Mouse (Mus musculus): Measurements from ENCODE around the gene Nup210. TPM values are rescaled to one million over a fixed set of nuclear protein-coding genes. Genes with fewer than 3 reads are reported as not detected.

Nup210 gene
- polyA plus RNA-seq, 1 experiment: 176 TPM

GRCm38 (mm10) chr6:91003310-91003995, 113.2 kb downstream of the Nup210 start:
- H3K27me3 ChIP-seq (ENCODE audit: control insufficient read depth, insufficient read depth, low read length): no peaks in the 10 kb centered on the region
- no peaks in the 10 kb centered on the region for H3K4me1 ChIP-seq (ENCODE audit: control insufficient read depth, insufficient read depth, insufficient read length)
- no peak overlapping the region for H3K27ac ChIP-seq (ENCODE audit: insufficient read depth, low read length)
- WGBS: 3% methylated on average over 3 of the region's 3 CpGs
- no peak overlapping the region for H3K4me3 ChIP-seq (ENCODE audit: extremely low read depth, insufficient read depth, insufficient read length)
- TF ChIP-seq CTCF (IDR thresholded peaks at IDR 0.05; ENCODE audit: extremely low read depth, insufficient read depth, insufficient read length, insufficient replicate concordance): no peak
- TF ChIP-seq POLR2A (IDR thresholded peaks at IDR 0.05; ENCODE audit: low read depth, low read length): no peak
- DNase-seq (ENCODE audit: low read depth in 1 of 2, low spot score in 2 of 2): no peak
- no peaks in the 10 kb centered on the region for H3K36me3 ChIP-seq (ENCODE audit: control insufficient read depth, insufficient read depth, low read length)

GRCm38 (mm10) chr6:91001566-91001965, 115.1 kb downstream of the Nup210 start:
- Histone ChIP-seq H3K4me1 (ENCODE audit: control insufficient read depth, insufficient read depth, insufficient read length) (no peaks in the 10 kb centered on the region), H3K4me3 (ENCODE audit: extremely low read depth, insufficient read depth, insufficient read length) (no peak overlapping the region), H3K27me3 (ENCODE audit: control insufficient read depth, insufficient read depth, low read length) (no peaks in the 10 kb centered on the region), H3K36me3 (ENCODE audit: control insufficient read depth, insufficient read depth, low read length) (no peaks in the 10 kb centered on the region), H3K27ac (ENCODE audit: insufficient read depth, low read length) (no peak overlapping the region)
- no peak for TF ChIP-seq CTCF (IDR thresholded peaks at IDR 0.05; ENCODE audit: extremely low read depth, insufficient read depth, insufficient read length, insufficient replicate concordance)
- no peak for TF ChIP-seq POLR2A (IDR thresholded peaks at IDR 0.05; ENCODE audit: low read depth, low read length)
- no peak for DNase-seq (ENCODE audit: low read depth in 1 of 2, low spot score in 2 of 2)
- WGBS: 78% methylated on average over 7 of the region's 7 CpGs

GRCm38 (mm10) chr6:91000819-91001525, 115.7 kb downstream of the Nup210 start:
- Histone ChIP-seq H3K4me1 (ENCODE audit: control insufficient read depth, insufficient read depth, insufficient read length) (no peaks in the 10 kb centered on the region), H3K36me3 (ENCODE audit: control insufficient read depth, insufficient read depth, low read length) (no peaks in the 10 kb centered on the region), H3K4me3 (ENCODE audit: extremely low read depth, insufficient read depth, insufficient read length) (no peak overlapping the region), H3K27me3 (ENCODE audit: control insufficient read depth, insufficient read depth, low read length) (no peaks in the 10 kb centered on the region), H3K27ac (ENCODE audit: insufficient read depth, low read length) (no peak overlapping the region)
- TF ChIP-seq CTCF (IDR thresholded peaks at IDR 0.05; ENCODE audit: extremely low read depth, insufficient read depth, insufficient read length, insufficient replicate concordance) (no peak), POLR2A (IDR thresholded peaks at IDR 0.05; ENCODE audit: low read depth, low read length) (no peak)
- 42% methylated on average over 15 of the region's 15 CpGs for WGBS
- DNase-seq (ENCODE audit: low read depth in 1 of 2, low spot score in 2 of 2): no peak

GRCm38 (mm10) chr6:90999176-90999575, 117.5 kb downstream of the Nup210 start:
- Histone ChIP-seq H3K36me3 (ENCODE audit: control insufficient read depth, insufficient read depth, low read length) (no peaks in the 10 kb centered on the region), H3K4me1 (ENCODE audit: control insufficient read depth, insufficient read depth, insufficient read length) (no peaks in the 10 kb centered on the region), H3K27ac (ENCODE audit: insufficient read depth, low read length) (no peak overlapping the region), H3K27me3 (ENCODE audit: control insufficient read depth, insufficient read depth, low read length) (no peaks in the 10 kb centered on the region), H3K4me3 (ENCODE audit: extremely low read depth, insufficient read depth, insufficient read length) (no peak overlapping the region)
- no peak for DNase-seq (ENCODE audit: low read depth in 1 of 2, low spot score in 2 of 2)
- TF ChIP-seq POLR2A (IDR thresholded peaks at IDR 0.05; ENCODE audit: low read depth, low read length) (no peak), CTCF (IDR thresholded peaks at IDR 0.05; ENCODE audit: extremely low read depth, insufficient read depth, insufficient read length, insufficient replicate concordance) (no peak)
- WGBS: 95% methylated on average over 4 of the region's 4 CpGs

GRCm38 (mm10) chr6:90997025-90997424, 119.6 kb downstream of the Nup210 start:
- WGBS: 94% methylated on average over 3 of the region's 3 CpGs
- DNase-seq (ENCODE audit: low read depth in 1 of 2, low spot score in 2 of 2): no peak
- TF ChIP-seq CTCF (IDR thresholded peaks at IDR 0.05; ENCODE audit: extremely low read depth, insufficient read depth, insufficient read length, insufficient replicate concordance) (no peak), POLR2A (IDR thresholded peaks at IDR 0.05; ENCODE audit: low read depth, low read length) (no peak)
- Histone ChIP-seq H3K4me3 (ENCODE audit: extremely low read depth, insufficient read depth, insufficient read length) (no peak overlapping the region), H3K4me1 (ENCODE audit: control insufficient read depth, insufficient read depth, insufficient read length) (no peaks in the 10 kb centered on the region), H3K27ac (ENCODE audit: insufficient read depth, low read length) (no peak overlapping the region), H3K27me3 (ENCODE audit: control insufficient read depth, insufficient read depth, low read length) (no peaks in the 10 kb centered on the region), H3K36me3 (ENCODE audit: control insufficient read depth, insufficient read depth, low read length) (no peaks in the 10 kb centered on the region)

- Histone ChIP-seq H3K36me3 (ENCODE audit: control insufficient read depth, insufficient read depth, low read length) (no peaks in the 10 kb centered on the region), H3K4me1 (ENCODE audit: control insufficient read depth, insufficient read depth, insufficient read length) (no peaks in the 10 kb centered on the region), H3K27me3 (ENCODE audit: control insufficient read depth, insufficient read depth, low read length) (no peaks in the 10 kb centered on the region), H3K4me3 (ENCODE audit: extremely low read depth, insufficient read depth, insufficient read length) (no peak overlapping the region), H3K27ac (ENCODE audit: insufficient read depth, low read length) (no peak overlapping the region)
- TF ChIP-seq CTCF (IDR thresholded peaks at IDR 0.05; ENCODE audit: extremely low read depth, insufficient read depth, insufficient read length, insufficient replicate concordance) (no peak), POLR2A (IDR thresholded peaks at IDR 0.05; ENCODE audit: low read depth, low read length) (no peak)
- DNase-seq (ENCODE audit: low read depth in 1 of 2, low spot score in 2 of 2): no peak
- 84% methylated on average over 2 of the region's 2 CpGs for WGBS
These were observed 120.4 kb downstream of the Nup210 start for GRCm38 (mm10) chr6:90996181-90996580.
